Mouse (Mus musculus): Measurements from ENCODE around the gene Sult2a1.
"Not testable (repeated sequence)": the region's sequence is repeated elsewhere in the genome, so short reads cannot be mapped to it uniquely, and the experiment has no call there.

Sult2a1 gene

DNA sequence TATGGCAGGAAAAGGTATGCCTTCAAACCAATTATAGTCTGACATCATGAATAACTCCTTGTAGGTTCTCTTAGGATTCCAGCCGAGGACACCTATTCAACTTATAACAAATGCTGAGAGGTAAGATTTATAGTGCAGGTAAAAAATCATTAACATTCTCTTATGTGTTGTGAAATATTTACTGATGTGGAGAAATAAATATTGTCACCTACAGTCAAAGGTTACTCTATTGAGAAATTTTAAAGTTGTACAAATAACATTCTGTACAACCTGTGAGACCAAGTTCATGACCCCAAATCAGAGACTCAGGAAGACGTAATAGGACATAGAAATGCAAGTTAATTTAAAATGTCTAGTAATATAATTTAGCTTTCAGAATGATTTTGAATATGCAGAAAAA, at the start of gene Sult2a1:
Gene Sult2a1, minus strand, starts transcription at position 101 of the 400 bp plus-strand sequence.
- not testable (repeated sequence) for DNase-seq (ENCODE audit: low spot score in 2 of 2)

DNA sequence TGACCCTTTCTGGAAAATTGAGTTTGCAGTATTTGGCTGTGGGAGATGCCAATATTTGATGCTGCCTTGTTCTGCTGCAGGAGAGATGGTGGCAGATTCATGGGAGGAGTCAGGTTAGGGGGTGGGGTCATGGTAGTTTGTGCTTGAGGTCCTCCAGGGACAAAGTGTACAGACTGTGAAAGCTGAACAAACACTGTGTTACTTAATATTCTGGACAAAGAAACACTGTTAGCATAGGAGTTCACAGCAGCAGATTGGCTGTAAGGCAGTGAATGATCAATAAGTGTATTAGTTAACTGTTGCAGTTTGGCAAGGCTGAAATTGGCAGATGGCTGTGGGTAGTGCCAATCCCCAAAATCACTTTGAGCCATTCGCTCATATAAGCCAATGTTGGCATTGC, 23.3 kb downstream of the Sult2a1 start:
- no peak for DNase-seq (ENCODE audit: low spot score in 2 of 2)

Data from frontal cortex, postnatal 10 days (tissue).